Mouse (Mus musculus) lung, adult 2 months (tissue): ENCODE results near the gene T2.

Source experiments
- CTCF ChIP-seq: fragments of 200-500 bp; IDR thresholded peaks from 2 replicates; pipeline ENCODE4 v1.5.1; 2011; ENCODE audit warnings: mild to moderate bottlenecking, low read length, control low read depth; ENCODE audit not compliant: insufficient read depth
- POLR2A ChIP-seq: fragments of 200-500 bp; IDR thresholded peaks from 2 replicates; pipeline ENCODE4 v1.6.1; 2011; ENCODE audit warnings: low read depth, mild to moderate bottlenecking, control low read depth, low read length, borderline replicate concordance; ENCODE audit errors: extremely low read depth

- no peak for TF ChIP-seq CTCF
- TF ChIP-seq POLR2A: no peak
These were observed 112.0 kb downstream of the T2 start for GRCm38 (mm10) chr17:8467771-8468170.
